Mouse (Mus musculus): ENCODE results near the gene Eps8l1. TPM values are rescaled to one million over a fixed set of nuclear protein-coding genes. Genes with fewer than 3 reads are reported as not detected.

Gene Eps8l1
- total and polyA plus RNA-seq, 2 experiments: 1.4 to 6.5 TPM

DNA sequence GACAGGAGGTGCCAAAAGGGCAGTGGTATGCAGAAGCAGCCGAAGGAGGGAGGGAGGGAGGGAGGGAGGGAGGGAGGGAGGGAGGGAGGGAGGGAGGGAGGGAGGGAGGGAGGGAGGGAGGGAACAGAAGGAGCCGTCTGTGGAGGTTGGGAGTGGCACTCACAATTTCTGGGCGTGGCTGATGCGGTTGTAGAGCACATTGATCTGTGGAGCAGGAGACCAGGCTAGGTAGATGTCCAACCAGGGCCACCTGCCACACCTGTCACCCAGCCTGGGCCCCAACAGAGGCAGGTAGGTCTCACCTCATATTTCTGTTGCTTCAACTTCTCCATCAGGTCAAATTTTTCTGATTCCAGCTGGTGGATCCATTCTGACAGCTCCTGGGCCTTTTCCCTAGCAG, 46.7 kb downstream of the Eps8l1 start:
- Histone ChIP-seq H3K9ac (ENCODE audit: low read depth, low read length) (no peak overlapping the region), H3K4me3 (ENCODE audit: insufficient read depth, low read depth, low read length) (no peak overlapping the region), H3K4me1 (ENCODE audit: control insufficient read depth, insufficient read depth, low read length) (no peaks in the 10 kb centered on the region), H3K79me2 (ENCODE audit: control insufficient read depth, insufficient read depth, low read length) (no peaks in the 10 kb centered on the region), H3K36me3 (ENCODE audit: control insufficient read depth, insufficient read depth, low read length) (no peaks in the 10 kb centered on the region), H3K27ac (replicated peaks; ENCODE audit: insufficient read depth, low read depth, low read length) (no peak overlapping the region), H3K27me3 (ENCODE audit: control insufficient read depth, insufficient read depth, low read length) (no peaks in the 10 kb centered on the region)
- DNase-seq (ENCODE audit: extremely low read depth, low read depth, low spot score): no peak
- TF ChIP-seq CTCF (IDR thresholded peaks at IDR 0.05; ENCODE audit: low read depth, low read length): no peak
- TF ChIP-seq POLR2A (IDR thresholded peaks at IDR 0.05; ENCODE audit: extremely low read depth, insufficient read depth, low read length): no peak
- WGBS: 57% methylated on average over 3 of the region's 4 CpGs

- Histone ChIP-seq H3K4me1 (ENCODE audit: control insufficient read depth, insufficient read depth, low read length) (no peaks in the 10 kb centered on the region), H3K27ac (replicated peaks; ENCODE audit: insufficient read depth, low read depth, low read length) (no peak overlapping the region)
- peak; percentile 46 for TF ChIP-seq CTCF (IDR thresholded peaks at IDR 0.05; ENCODE audit: low read depth, low read length)
- no peak for TF ChIP-seq POLR2A (IDR thresholded peaks at IDR 0.05; ENCODE audit: extremely low read depth, insufficient read depth, low read length)
Observed at GRCm38 (mm10) chr7:4508062-4508738, 47.7 kb downstream of the Eps8l1 start.

DNA sequence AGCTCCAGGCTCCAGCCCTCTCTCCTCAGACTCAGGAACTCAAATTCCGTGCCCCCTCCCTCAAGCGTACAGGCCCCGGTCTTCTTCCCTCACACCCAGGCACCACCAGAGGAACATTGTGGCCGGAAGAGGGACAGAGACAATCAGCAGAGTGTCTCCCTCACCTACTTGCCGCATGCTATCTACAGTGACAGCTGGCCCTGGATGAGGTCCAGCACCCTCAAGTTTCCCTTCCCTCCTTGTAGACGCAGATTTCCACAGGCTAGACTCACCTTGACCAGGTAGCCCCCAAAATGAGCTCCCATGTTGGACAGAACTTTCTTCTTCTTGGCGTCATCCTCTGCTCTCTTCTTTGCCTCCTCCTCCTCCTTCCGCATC, 48.3 kb downstream of the Eps8l1 start:
- Histone ChIP-seq H3K9ac (ENCODE audit: low read depth, low read length) (no peak overlapping the region), H3K36me3 (ENCODE audit: control insufficient read depth, insufficient read depth, low read length) (no peaks in the 10 kb centered on the region), H3K79me2 (ENCODE audit: control insufficient read depth, insufficient read depth, low read length) (no peaks in the 10 kb centered on the region), H3K4me1 (ENCODE audit: control insufficient read depth, insufficient read depth, low read length) (no peaks in the 10 kb centered on the region), H3K4me3 (ENCODE audit: insufficient read depth, low read depth, low read length) (no peak overlapping the region), H3K27me3 (ENCODE audit: control insufficient read depth, insufficient read depth, low read length) (no peaks in the 10 kb centered on the region), H3K27ac (replicated peaks; ENCODE audit: insufficient read depth, low read depth, low read length) (no peak overlapping the region)
- DNase-seq (ENCODE audit: extremely low read depth, low read depth, low spot score): no peak
- no peak for TF ChIP-seq CTCF (IDR thresholded peaks at IDR 0.05; ENCODE audit: low read depth, low read length)
- TF ChIP-seq POLR2A (IDR thresholded peaks at IDR 0.05; ENCODE audit: extremely low read depth, insufficient read depth, low read length): no peak
- WGBS: 87% methylated on average over 8 of the region's 8 CpGs

More at GRCm38 (mm10) chr7:4508062-4508738, 47.7 kb downstream of the Eps8l1 start:
- no peaks in the 10 kb centered on the region for H3K27me3 ChIP-seq (ENCODE audit: control insufficient read depth, insufficient read depth, low read length)
- no peaks in the 10 kb centered on the region for H3K36me3 ChIP-seq (ENCODE audit: control insufficient read depth, insufficient read depth, low read length)
- no peak overlapping the region for H3K4me3 ChIP-seq (ENCODE audit: insufficient read depth, low read depth, low read length)
- WGBS: 82% methylated on average over 24 of the region's 32 CpGs
- DNase-seq (ENCODE audit: extremely low read depth, low read depth, low spot score): no peak
- H3K79me2 ChIP-seq (ENCODE audit: control insufficient read depth, insufficient read depth, low read length): no peaks in the 10 kb centered on the region
- no peak overlapping the region for H3K9ac ChIP-seq (ENCODE audit: low read depth, low read length)

DNA sequence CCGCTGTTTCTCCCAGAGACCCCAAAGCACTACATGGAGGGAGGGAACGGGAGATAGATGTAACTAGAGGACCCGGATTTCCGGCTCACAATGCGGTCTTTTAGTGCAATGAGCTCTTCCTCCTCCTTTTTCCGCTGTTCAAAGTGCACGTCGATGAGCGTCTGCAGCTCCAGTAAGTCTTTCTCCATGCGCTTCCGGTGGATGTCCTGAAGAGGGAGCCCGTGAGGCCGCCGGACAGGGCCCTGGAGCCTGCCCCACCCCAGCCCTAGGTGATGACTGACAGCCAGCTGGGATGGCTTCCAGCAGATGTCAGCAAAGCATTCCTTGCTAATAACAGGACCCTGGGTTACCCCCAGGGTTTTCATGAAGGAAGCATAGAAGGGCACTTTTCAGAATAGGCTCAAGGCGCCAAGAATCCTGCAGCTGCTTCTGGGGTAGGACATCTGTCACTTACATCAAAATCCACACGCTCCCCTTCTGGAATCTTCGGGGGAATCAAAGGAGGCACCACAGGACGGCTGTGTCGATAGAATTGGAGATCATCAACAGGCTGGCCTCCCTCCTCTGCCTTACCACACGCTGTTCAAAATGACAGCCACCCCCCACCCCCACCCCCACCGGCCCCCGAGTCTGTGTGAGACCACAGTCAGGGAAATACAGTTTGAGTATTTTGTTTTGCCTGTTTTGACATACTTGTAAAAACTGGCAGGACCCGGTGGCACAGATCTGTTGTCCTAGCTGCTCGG, 49.6 kb downstream of the Eps8l1 start:
- Histone ChIP-seq H3K4me1 (ENCODE audit: control insufficient read depth, insufficient read depth, low read length) (no peaks in the 10 kb centered on the region), H3K9ac (ENCODE audit: low read depth, low read length) (no peak overlapping the region), H3K27me3 (ENCODE audit: control insufficient read depth, insufficient read depth, low read length) (no peaks in the 10 kb centered on the region), H3K36me3 (ENCODE audit: control insufficient read depth, insufficient read depth, low read length) (no peaks in the 10 kb centered on the region), H3K79me2 (ENCODE audit: control insufficient read depth, insufficient read depth, low read length) (no peaks in the 10 kb centered on the region), H3K27ac (replicated peaks; ENCODE audit: insufficient read depth, low read depth, low read length) (no peak overlapping the region), H3K4me3 (ENCODE audit: insufficient read depth, low read depth, low read length) (no peak overlapping the region)
- TF ChIP-seq CTCF (IDR thresholded peaks at IDR 0.05; ENCODE audit: low read depth, low read length): peak; percentile 83
- TF ChIP-seq POLR2A (IDR thresholded peaks at IDR 0.05; ENCODE audit: extremely low read depth, insufficient read depth, low read length): no peak
- peak; percentile 65 for DNase-seq (ENCODE audit: extremely low read depth, low read depth, low spot score)
- 27% methylated on average over 24 of the region's 24 CpGs for WGBS

DNA sequence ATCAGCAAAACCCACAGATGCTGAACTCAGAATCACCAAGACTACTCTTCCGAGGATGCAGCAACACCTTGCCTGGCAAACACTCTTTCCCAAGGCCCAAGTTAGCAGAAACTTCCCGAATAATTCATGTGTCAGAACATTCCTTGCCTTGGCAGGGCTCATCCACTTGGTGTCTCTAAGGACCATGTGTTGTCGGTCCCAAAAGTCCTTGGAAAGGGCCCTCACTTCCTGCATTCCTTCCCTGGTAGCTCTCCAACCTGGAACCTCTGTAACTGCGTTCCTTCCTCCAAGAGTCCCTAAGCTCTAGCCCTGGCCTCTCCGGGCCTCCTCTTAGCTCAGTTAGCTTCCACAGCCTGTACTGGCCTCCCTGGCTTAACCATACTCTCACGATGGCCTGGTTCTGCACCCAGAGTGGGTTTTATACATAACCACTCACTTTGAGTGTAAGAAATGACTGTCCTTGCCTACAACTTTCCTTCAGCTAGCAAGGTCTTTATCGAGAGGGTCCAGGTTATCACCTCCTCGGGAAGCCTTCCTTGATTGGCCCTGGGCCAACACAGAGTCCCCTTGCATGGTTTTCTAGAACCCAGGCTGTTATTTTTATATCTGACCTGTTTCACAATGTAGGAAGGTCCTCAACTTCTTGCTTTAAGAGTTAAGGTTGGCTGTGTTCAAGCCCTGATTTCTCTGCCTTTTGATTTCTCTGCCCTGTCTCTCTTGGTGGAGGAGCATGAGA, 51.2 kb downstream of the Eps8l1 start:
- no peaks in the 10 kb centered on the region for H3K4me1 ChIP-seq (ENCODE audit: control insufficient read depth, insufficient read depth, low read length)
- DNase-seq (ENCODE audit: extremely low read depth, low read depth, low spot score): no peak
- 71% methylated on average over 8 of the region's 8 CpGs for WGBS
- no peak overlapping the region for H3K9ac ChIP-seq (ENCODE audit: low read depth, low read length)
- no peaks in the 10 kb centered on the region for H3K27me3 ChIP-seq (ENCODE audit: control insufficient read depth, insufficient read depth, low read length)
- H3K79me2 ChIP-seq (ENCODE audit: control insufficient read depth, insufficient read depth, low read length): no peaks in the 10 kb centered on the region
- H3K4me3 ChIP-seq (ENCODE audit: insufficient read depth, low read depth, low read length): no peak overlapping the region
- no peaks in the 10 kb centered on the region for H3K36me3 ChIP-seq (ENCODE audit: control insufficient read depth, insufficient read depth, low read length)
- no peak overlapping the region for H3K27ac ChIP-seq (replicated peaks; ENCODE audit: insufficient read depth, low read depth, low read length)
- TF ChIP-seq POLR2A (IDR thresholded peaks at IDR 0.05; ENCODE audit: extremely low read depth, insufficient read depth, low read length) (no peak), CTCF (IDR thresholded peaks at IDR 0.05; ENCODE audit: low read depth, low read length) (no peak)
